Mouse (Mus musculus) CH12.LX (cell line): ENCODE measurements around the gene Zswim5. TPM values are rescaled to one million over a fixed set of nuclear protein-coding genes. Genes with fewer than 3 reads are reported as not detected.

Experiments
- DNase-seq: peaks from one replicate; pipeline ENCODE4 v3.0.0-alpha.2; 2013; ENCODE audit errors: extremely low read depth
- H3K27ac ChIP-seq: 2 replicates; pipeline ENCODE4 v1.5.1; 2012; ENCODE audit warnings: low read depth, mild to moderate bottlenecking, control low read depth, moderate library complexity; ENCODE audit not compliant: insufficient read depth
- H3K27me3 ChIP-seq: replicated peaks from 2 replicates; pipeline ENCODE3; 2012; ENCODE audit warnings: inconsistent platforms
- H3K36me3 ChIP-seq, 2 experiments: replicated peaks in 1 of 2; 2 replicates each; pipeline versions ENCODE3 to v1.6.1; 2012; ENCODE audit warnings: inconsistent platforms in 1 of 2, low read length in 1 of 2, mild to moderate bottlenecking in 1 of 2, mixed read lengths in 1 of 2, moderate library complexity in 1 of 2; ENCODE audit not compliant: control insufficient read depth in 1 of 2, insufficient read depth in 1 of 2
- H3K4me1 ChIP-seq, 2 experiments: 2 replicates each; pipeline ENCODE4 v1.6.1; 2012; ENCODE audit warnings: inconsistent platforms in 1 of 2, moderate library complexity in 1 of 2; ENCODE audit not compliant: insufficient read depth in 2 of 2, control insufficient read depth in 1 of 2
- H3K4me2 ChIP-seq: 2 replicates; pipeline ENCODE4 v1.6.1; 2012; ENCODE audit warnings: low read depth, mild to moderate bottlenecking, control low read depth; ENCODE audit not compliant: poor library complexity, insufficient read depth, severe bottlenecking
- H3K4me3 ChIP-seq, 3 experiments: fragments of 150-350 bp in 1 of 3; sonication (generic) in 1 of 3; replicated peaks in 1 of 3; 2 replicates each; pipeline versions ENCODE3 to v1.5.1; 2011 to 2012; ENCODE audit warnings: low read depth in 2 of 3, low read length in 2 of 3, mild to moderate bottlenecking in 2 of 3, moderate library complexity in 2 of 3, control low read depth in 1 of 3, improper control_type of control experiment in 1 of 3, inconsistent platforms in 1 of 3, mixed read lengths in 1 of 3; ENCODE audit not compliant: poor library complexity in 1 of 3
- H3K79me2 ChIP-seq: replicated peaks from 2 replicates; pipeline ENCODE4 v1.6.1; 2012; ENCODE audit warnings: mild to moderate bottlenecking, moderate library complexity; ENCODE audit not compliant: control insufficient read depth, poor library complexity, insufficient read depth, severe bottlenecking; ENCODE audit errors: extremely low read depth
- H3K9ac ChIP-seq: 2 replicates; pipeline ENCODE4 v1.6.1; 2012; ENCODE audit warnings: low read depth, mild to moderate bottlenecking, control low read depth, moderate library complexity; ENCODE audit not compliant: insufficient read depth
- H3K9me3 ChIP-seq: replicated peaks from 2 replicates; pipeline ENCODE3; 2012; ENCODE audit warnings: low read length, inconsistent platforms, mixed read lengths
- CHD1 ChIP-seq: IDR thresholded peaks from 2 replicates; pipeline ENCODE4 v1.6.1; 2012; ENCODE audit warnings: low read depth, low read length, improper control_type of control experiment, inconsistent platforms
- CTCF ChIP-seq, 2 experiments: IDR thresholded peaks in 1 of 2; conservative IDR thresholded peaks in 1 of 2; 2 replicates each; pipeline ENCODE4 v1.5.1; 2011 to 2012; ENCODE audit warnings: low read depth in 2 of 2, low read length in 2 of 2, improper control_type of control experiment in 1 of 2, inconsistent platforms in 1 of 2, mild to moderate bottlenecking in 1 of 2, moderate library complexity in 1 of 2
- EP300 ChIP-seq: IDR thresholded peaks from 2 replicates; pipeline ENCODE4 v1.6.1; 2011; ENCODE audit warnings: low read length, improper control_type of control experiment
- GABPA ChIP-seq: IDR thresholded peaks from 2 replicates; pipeline ENCODE4 v1.6.1; 2012; ENCODE audit warnings: low read depth, low read length, improper control_type of control experiment, inconsistent platforms; ENCODE audit not compliant: insufficient replicate concordance
- KAT2A ChIP-seq: IDR thresholded peaks from 2 replicates; pipeline ENCODE4 v1.6.1; 2012; ENCODE audit warnings: low read length, improper control_type of control experiment, inconsistent platforms; ENCODE audit not compliant: insufficient replicate concordance
- MAFK ChIP-seq: IDR thresholded peaks from 2 replicates; pipeline ENCODE4 v1.6.1; 2011; ENCODE audit warnings: low read length, improper control_type of control experiment; ENCODE audit not compliant: insufficient replicate concordance
- MAX ChIP-seq: IDR thresholded peaks from 2 replicates; pipeline ENCODE4 v1.6.1; 2011; ENCODE audit warnings: low read length, improper control_type of control experiment
- MEF2A ChIP-seq: IDR thresholded peaks from 2 replicates; pipeline ENCODE4 v1.6.1; 2014; ENCODE audit warnings: low read depth, mild to moderate bottlenecking, inconsistent platforms, low read length, improper control_type of control experiment, borderline replicate concordance
- MXI1 ChIP-seq: IDR thresholded peaks from 2 replicates; pipeline ENCODE4 v1.6.1; 2011; ENCODE audit warnings: mild to moderate bottlenecking, low read depth, low read length, improper control_type of control experiment
- NELFE ChIP-seq: IDR thresholded peaks from 2 replicates; pipeline ENCODE4 v1.6.1; 2011; ENCODE audit warnings: low read depth, low read length, improper control_type of control experiment
- POLR2A ChIP-seq: IDR thresholded peaks from 2 replicates; pipeline ENCODE4 v1.6.1; 2011; ENCODE audit warnings: low read depth, mild to moderate bottlenecking, improper control_type of control experiment, low read length
- POLR2AphosphoS2 ChIP-seq: IDR thresholded peaks from 2 replicates; pipeline ENCODE4 v1.6.1; 2011; ENCODE audit warnings: low read depth, low read length, improper control_type of control experiment
- RAD21 ChIP-seq: IDR thresholded peaks from 2 replicates; pipeline ENCODE4 v1.6.1; 2011; ENCODE audit warnings: low read depth, mild to moderate bottlenecking, low read length, improper control_type of control experiment, moderate library complexity
- RCOR1 ChIP-seq: conservative IDR thresholded peaks from 2 replicates; pipeline ENCODE4 v1.6.1; 2012; ENCODE audit warnings: low read depth, mild to moderate bottlenecking, inconsistent platforms, low read length, improper control_type of control experiment
- SIN3A ChIP-seq: IDR thresholded peaks from 2 replicates; pipeline ENCODE4 v1.6.1; 2012; ENCODE audit warnings: low read length, improper control_type of control experiment, inconsistent platforms
- TBP ChIP-seq: conservative IDR thresholded peaks from 2 replicates; pipeline ENCODE4 v1.6.1; 2011; ENCODE audit warnings: low read depth, low read length, improper control_type of control experiment
- TCF12 ChIP-seq: IDR thresholded peaks from 2 replicates; pipeline ENCODE4 v1.6.1; 2014; ENCODE audit warnings: low read depth, mild to moderate bottlenecking, inconsistent platforms, low read length, improper control_type of control experiment
- UBTF ChIP-seq: IDR thresholded peaks from 2 replicates; pipeline ENCODE4 v1.6.1; 2012; ENCODE audit warnings: low read depth, mild to moderate bottlenecking, inconsistent platforms, low read length, improper control_type of control experiment, moderate library complexity
- USF2 ChIP-seq: conservative IDR thresholded peaks from 2 replicates; pipeline ENCODE4 v1.6.1; 2011; ENCODE audit warnings: low read depth, low read length, improper control_type of control experiment
- ZC3H11A ChIP-seq: IDR thresholded peaks from 2 replicates; pipeline ENCODE4 v1.6.1; 2012; ENCODE audit warnings: low read depth, mild to moderate bottlenecking, inconsistent platforms, low read length, improper control_type of control experiment
- ZKSCAN1 ChIP-seq: IDR thresholded peaks from 2 replicates; pipeline ENCODE4 v1.6.1; 2012; ENCODE audit warnings: low read depth, inconsistent platforms, low read length, improper control_type of control experiment, borderline replicate concordance
- ZNF384 ChIP-seq: IDR thresholded peaks from 2 replicates; pipeline ENCODE4 v1.6.1; 2012; ENCODE audit warnings: low read depth, low read length, improper control_type of control experiment, inconsistent platforms
- dilution Hi-C: fragments of 300-500 bp; cut with MboI; formaldehyde crosslinking; loops from 2 replicates; pipeline ENCODE4 v1.14.3; 2020; ENCODE audit warnings: low sequenced_read_pairs; ENCODE audit not compliant: extremely low pct_unique_long_range_greater_than_20kb, extremely low pct_ligation_motif_present
- in situ Hi-C: fragments of 300-500 bp; cut with MboI; formaldehyde crosslinking; loops from 3 replicates; pipeline ENCODE4 v1.14.3; 2019; ENCODE audit warnings: low sequenced_read_pairs, low pct_ligation_motif_present, low pct_unique_long_range_greater_than_20kb, mixed read lengths
- polyA plus RNA-seq: library from polyadenylated mRNA; unstranded; fragments of >175 nt; gene quantifications from 2 replicates; pipeline ENCODE4 v1.2.1, GENCODE M21; 2012; ENCODE audit warnings: low read depth; ENCODE audit not compliant: insufficient read length
- total RNA-seq, 2 experiments: library from RNA; depleted of rRNA; stranded (reverse); fragments of 300-350 nt in 1 of 2; fragments of >200 nt in 1 of 2; gene quantifications; 2 replicates each; pipeline ENCODE4 v1.2.3; 2012 to 2014

Gene Zswim5
- total and polyA plus RNA-seq, 3 experiments = 1.1 to 1.2 (median 1.2) TPM

GRCm38 (mm10) chr4:116877729-116878321 is 649 bp downstream of the Zswim5 start:
- peak overlapping the region in 2 of 3 experiments; percentile 72 to 75 for H3K4me3 ChIP-seq
- peaks cover 0 to 3% of the 10 kb centered on the region in 2 experiments; a peak in 2 of 4 replicates for H3K4me1 ChIP-seq
- dilution Hi-C loops (no loop called here), in situ Hi-C loops (no loop called here)
- H3K4me2 ChIP-seq = peak overlapping the region; percentile 90
- H3K9me3 ChIP-seq = peaks cover 2% of the 10 kb centered on the region
- H3K36me3 ChIP-seq = no peaks in the 10 kb centered on the region
- peak overlapping the region; percentile 54; the same call in 1 of the 2 replicates for H3K9ac ChIP-seq
- H3K27ac ChIP-seq = no peak overlapping the region
- no peaks in the 10 kb centered on the region for H3K79me2 ChIP-seq
- no peak for DNase-seq
- peaks cover 19% of the 10 kb centered on the region for H3K27me3 ChIP-seq
- TF ChIP-seq TCF12 (no peak), TBP (no peak), POLR2A (no peak), SIN3A (no peak), ZNF384 (no peak), ZC3H11A (no peak), MAFK (no peak), KAT2A (no peak), UBTF (0 out of 2 replicates have a peak, but pooled peaks have one; percentile 63)

GRCm38 (mm10) chr4:116878491-116878890 is 1.3 kb downstream of the Zswim5 start:
- dilution Hi-C loops (no loop called here), in situ Hi-C loops (no loop called here)
- H3K4me3 ChIP-seq = no peak overlapping the region

GRCm38 (mm10) chr4:116882679-116883078 is 5.5 kb downstream of the Zswim5 start:
- no peak overlapping the region for H3K4me3 ChIP-seq
- in situ Hi-C loops = no loop called here
- peaks cover 14% of the 10 kb centered on the region for H3K27me3 ChIP-seq
- no peak for TF ChIP-seq CTCF (conservative IDR thresholded peaks at IDR 0.05 in 1 of 2, IDR thresholded peaks at IDR 0.05 in 1 of 2; ENCODE audit: low read depth in 2 of 2, low read length in 2 of 2)
- no peak for TF ChIP-seq USF2
- TF ChIP-seq GABPA = no peak
- no peak for TF ChIP-seq KAT2A
- TF ChIP-seq ZNF384 = no peak
- no peak for TF ChIP-seq POLR2A
- TF ChIP-seq EP300 = no peak
- no peak for TF ChIP-seq TCF12
- no peak for TF ChIP-seq NELFE
- TF ChIP-seq ZKSCAN1 = no peak
- TF ChIP-seq RCOR1 = no peak
- TF ChIP-seq MEF2A = no peak
- TF ChIP-seq MAX = no peak
- no peak for TF ChIP-seq CHD1
- no peak for TF ChIP-seq RAD21
- DNase-seq = no peak
- H3K4me2 ChIP-seq = no peak overlapping the region
- no peaks in the 10 kb centered on the region for H3K9me3 ChIP-seq
- no peak overlapping the region for H3K27ac ChIP-seq
- no peaks in the 10 kb centered on the region for H3K4me1 ChIP-seq
- H3K36me3 ChIP-seq = no peaks in the 10 kb centered on the region
- no peak overlapping the region for H3K9ac ChIP-seq
- dilution Hi-C loops = no loop called here
- no peaks in the 10 kb centered on the region for H3K79me2 ChIP-seq

More at GRCm38 (mm10) chr4:116878491-116878890, 1.3 kb downstream of the Zswim5 start:
- H3K27ac ChIP-seq = no peak overlapping the region
- peaks cover 0 to 3% of the 10 kb centered on the region in 2 experiments; a peak in 2 of 4 replicates for H3K4me1 ChIP-seq
- peak overlapping the region; percentile 90; the same call in 1 of the 2 replicates for H3K4me2 ChIP-seq
- H3K9ac ChIP-seq = no peak overlapping the region
- no peaks in the 10 kb centered on the region for H3K36me3 ChIP-seq
- no peaks in the 10 kb centered on the region for H3K9me3 ChIP-seq
- no peak for TF ChIP-seq POLR2AphosphoS2
- TF ChIP-seq MXI1 = peak; percentile 1; the same call in 1 of the 2 replicates
- TF ChIP-seq SIN3A = 0 out of 2 replicates have a peak, but pooled peaks have one; percentile 24
- no peaks in the 10 kb centered on the region for H3K79me2 ChIP-seq
- no peak for DNase-seq
- H3K27me3 ChIP-seq = peaks cover 19% of the 10 kb centered on the region
